Mouse (Mus musculus) heart, postnatal 25 days (tissue): ENCODE measurements around the gene E130218I03Rik. TPM values are rescaled to one million over a fixed set of nuclear protein-coding genes. Genes with fewer than 3 reads are reported as not detected.
"Not testable (repeated sequence)": the region's sequence is repeated elsewhere in the genome, so short reads cannot be mapped to it uniquely, and the experiment has no call there.

Experiments
- DNase-seq: peaks from one replicate; pipeline ENCODE4 v3.0.0; 2022; ENCODE audit warnings: low spot score
- intact Hi-C: fragments of 180-260 bp; cut with DNase I; formaldehyde crosslinking; loops from one replicate; pipeline ENCODE4 v1.15.1; 2025
- total RNA-seq, 2 experiments: library from RNA; stranded (reverse); gene quantifications; 2 replicates each; pipeline ENCODE4 v1.2.3; 2021

The E130218I03Rik gene
- total RNA-seq, 2 experiments from 2014 or later = not detected

DNA sequence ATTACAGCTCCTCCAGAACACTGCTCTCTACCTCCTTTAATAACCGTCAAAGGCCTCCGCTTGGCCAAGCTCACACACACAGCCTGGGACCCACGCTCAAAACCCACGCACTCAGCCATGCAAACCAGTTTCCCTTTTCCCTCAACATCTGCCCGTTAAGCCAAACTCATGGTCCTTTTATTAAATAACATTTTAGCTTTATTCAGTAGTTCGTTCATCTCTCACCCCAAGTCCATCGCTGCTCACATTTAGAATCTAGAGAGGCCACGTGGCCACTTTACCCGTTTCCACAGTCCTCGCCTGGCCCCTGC is 7.4 kb downstream of the E130218I03Rik start:
- DNase-seq = no peak
- intact Hi-C loops = loop anchor here (2.0 kb wide), 1 partner anchor 36 kb away; the partner anchor contains the start of gene Pdik1l

DNA sequence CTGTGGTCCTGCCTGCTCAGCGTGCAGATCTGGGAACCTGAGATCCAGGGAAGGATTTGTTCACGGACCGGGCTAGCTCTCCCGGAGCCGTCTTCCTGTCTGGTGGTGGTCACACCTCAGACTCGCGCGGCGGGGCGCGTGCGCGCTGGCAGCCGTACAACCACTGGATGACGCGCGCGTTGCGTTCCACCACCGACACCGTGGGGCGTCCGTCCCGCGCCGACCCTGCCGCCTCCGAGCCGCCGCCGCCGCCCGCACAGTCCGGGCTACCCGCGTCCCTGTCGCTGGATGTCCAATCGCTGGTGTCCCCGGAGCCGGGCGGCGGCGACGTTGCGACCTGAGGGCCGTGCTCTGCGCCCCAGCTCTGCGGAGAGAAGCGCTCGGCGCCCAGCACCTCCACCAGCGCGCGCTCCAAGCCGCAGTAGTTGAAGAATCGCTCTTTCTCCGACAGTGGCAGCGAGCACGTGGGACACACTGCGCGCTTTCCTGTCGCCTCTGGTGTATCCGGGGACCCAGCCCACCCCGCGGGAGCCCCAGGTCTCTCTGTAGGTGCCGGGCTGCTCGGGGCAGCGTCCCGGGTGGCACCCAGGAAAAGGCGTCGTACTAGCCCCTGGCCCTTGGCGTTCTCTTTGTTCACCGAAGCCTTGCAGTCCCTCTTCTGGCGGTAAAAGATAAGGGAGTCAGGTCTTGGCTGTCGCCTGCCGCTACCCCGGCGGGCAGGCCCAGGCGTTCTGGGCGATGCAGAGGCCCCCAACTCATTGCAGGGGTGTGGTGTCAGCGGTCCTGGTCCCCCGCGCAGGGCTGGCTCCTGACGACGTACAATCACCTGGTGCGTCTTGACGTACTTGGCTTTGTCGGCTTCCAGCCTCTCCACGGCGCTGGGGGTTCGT is 8.0 kb downstream of the E130218I03Rik start:
- intact Hi-C loops = loop anchor here (2.0 kb wide), 1 partner anchor 35 kb away; the partner anchor contains the start of gene Pdik1l
- DNase-seq = no peak

- no peak for DNase-seq
- intact Hi-C loops = no loop called here
These were observed 8.9 kb downstream of the E130218I03Rik start for GRCm38 (mm10) chr4:134252131-134252910.

GRCm38 (mm10) chr4:134252911-134253721 is 9.7 kb downstream of the E130218I03Rik start:
- intact Hi-C loops = no loop called here

GRCm38 (mm10) chr4:134253722-134254324 is 10.4 kb downstream of the E130218I03Rik start, which contains the start of gene Grrp1:
Gene Grrp1 (minus strand): TSS chr4:134254106.
- DNase-seq = no peak
- intact Hi-C loops = no loop called here

More at GRCm38 (mm10) chr4:134252911-134253721, 9.7 kb downstream of the E130218I03Rik start:
- DNase-seq = no peak

- intact Hi-C loops = no loop called here
- no peak for DNase-seq
These were observed 11.4 kb downstream of the E130218I03Rik start for GRCm38 (mm10) chr4:134254835-134255234.

GRCm38 (mm10) chr4:134255854-134256253 is 12.4 kb downstream of the E130218I03Rik start:
- DNase-seq = no peak
- intact Hi-C loops = no loop called here

GRCm38 (mm10) chr4:134256407-134257197 is 13.1 kb downstream of the E130218I03Rik start:
- DNase-seq = no peak

DNA sequence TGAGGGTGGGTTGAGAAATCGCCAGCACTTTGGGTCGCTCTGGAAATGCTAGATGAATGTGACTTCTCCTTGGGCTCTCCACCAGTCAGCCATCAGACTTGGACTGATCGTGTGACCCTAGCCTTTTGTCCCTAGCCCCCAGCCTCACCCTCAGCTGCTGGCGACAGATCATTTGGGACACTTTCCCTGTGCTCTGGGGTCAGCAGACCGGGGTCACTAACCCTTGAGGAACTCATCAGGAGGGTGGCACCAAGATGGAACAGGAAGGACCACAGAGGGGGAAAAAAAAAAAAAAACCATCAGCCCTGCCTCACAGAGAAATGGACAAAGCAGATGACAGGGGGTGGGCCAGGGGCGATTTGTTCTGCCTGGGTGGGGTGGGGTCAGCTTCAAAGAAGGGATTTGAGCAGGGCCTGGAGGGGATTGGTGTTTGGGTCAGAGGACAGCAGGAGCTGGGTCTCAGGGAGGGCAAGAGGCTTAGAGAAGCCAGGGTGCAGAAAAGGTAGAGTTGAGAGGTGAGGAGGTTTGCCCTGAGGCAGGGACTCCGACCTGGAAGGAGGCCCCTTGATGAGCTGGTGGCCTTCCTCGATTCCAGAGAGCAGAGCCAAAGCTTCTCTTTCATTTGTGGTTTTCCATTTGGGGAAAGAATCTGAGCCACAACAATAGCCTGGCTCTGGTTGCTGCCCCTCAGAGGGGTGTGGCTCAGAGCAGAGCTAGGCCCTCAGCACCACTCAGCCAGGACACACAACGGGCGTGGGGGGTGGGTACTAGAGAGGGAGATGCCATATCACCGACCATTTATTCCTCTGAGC is 13.9 kb downstream of the E130218I03Rik start:
- intact Hi-C loops = no loop called here
- DNase-seq = no peak

More at GRCm38 (mm10) chr4:134256407-134257197, 13.1 kb downstream of the E130218I03Rik start:
- intact Hi-C loops = no loop called here

DNA sequence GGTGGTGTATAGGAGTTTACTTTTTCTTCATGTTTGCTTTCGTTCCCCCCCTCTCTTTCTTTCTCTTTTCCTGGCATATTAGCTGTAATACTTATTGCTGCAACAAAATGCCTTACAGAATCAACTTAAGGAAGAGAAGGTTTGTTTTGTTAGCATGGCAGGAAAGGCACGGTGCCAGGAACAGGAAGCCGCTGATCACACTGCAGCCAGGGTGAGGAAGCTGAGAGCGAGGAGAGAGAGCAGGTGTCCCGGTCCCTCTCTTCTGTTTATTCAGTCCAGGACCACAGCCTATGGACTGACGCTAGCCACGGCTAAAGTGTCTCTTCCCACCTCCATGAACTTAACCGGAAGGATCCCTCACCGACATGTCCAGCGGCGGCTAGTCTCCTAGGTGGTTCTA is 14.9 kb downstream of the E130218I03Rik start:
- intact Hi-C loops = no loop called here
- no peak for DNase-seq

DNA sequence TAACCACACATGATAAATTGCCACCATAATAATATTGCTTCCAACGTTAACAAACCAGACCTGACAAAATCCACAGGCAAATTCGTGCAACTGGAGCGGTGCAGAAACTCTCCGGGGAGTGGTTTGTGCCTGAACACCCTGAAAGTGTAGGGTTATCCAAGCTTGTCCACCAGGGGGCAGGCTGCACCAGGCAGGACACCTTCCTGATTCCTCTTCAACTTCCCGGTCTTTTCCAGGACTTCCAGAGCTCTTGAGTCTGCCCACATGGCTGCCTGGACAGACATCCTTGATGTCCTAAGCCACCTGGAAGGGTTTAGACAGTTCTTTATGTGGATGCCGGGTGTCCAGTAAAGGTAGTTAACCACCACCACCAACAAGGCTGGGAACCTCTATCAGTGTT is 19.7 kb downstream of the E130218I03Rik start:
- intact Hi-C loops = loop anchor here (5.0 kb wide), 1 partner anchor 104 kb away; no protein-coding TSS in a partner anchor

GRCm38 (mm10) chr4:134265860-134266585 is 22.6 kb downstream of the E130218I03Rik start:
- intact Hi-C loops = loop anchor here (5.0 kb wide), 1 partner anchor 79 kb away; the partner anchor contains the start of gene Cep85
- no peak for DNase-seq

More for the DNA sequence above, 19.7 kb downstream of the E130218I03Rik start:
- DNase-seq = no peak

DNA sequence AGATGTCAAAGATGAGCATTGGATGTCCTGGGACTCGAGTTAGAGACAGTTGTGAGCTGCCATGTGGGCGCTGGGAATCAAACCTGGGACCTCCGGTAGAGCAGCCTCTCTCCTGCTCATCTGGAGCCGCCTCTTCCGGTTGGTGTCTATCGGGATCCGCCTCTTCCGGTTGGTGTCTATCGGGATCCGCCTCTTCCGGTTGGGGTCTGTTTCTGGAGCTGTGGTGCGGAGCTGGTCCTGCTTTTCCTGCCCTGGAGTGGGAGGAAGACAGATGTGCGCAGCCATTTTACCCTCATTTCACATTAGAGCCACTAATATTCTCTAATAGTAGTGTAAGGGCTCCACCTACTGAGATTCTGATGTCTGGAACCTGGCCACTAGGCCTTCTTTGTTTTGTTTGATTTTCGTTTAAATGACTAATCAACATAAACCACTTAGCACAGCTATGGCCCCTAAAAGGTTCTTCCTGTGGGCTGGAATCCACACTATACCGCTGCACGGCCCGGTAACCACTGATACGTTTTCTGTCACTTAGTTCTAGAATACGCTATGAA is 24.7 kb downstream of the E130218I03Rik start:
- intact Hi-C loops = loop anchor here (2.0 to 5.0 kb wide), 2 partner anchors 19 to 81 kb away; partner anchors contain the start of gene Cep85

DNA sequence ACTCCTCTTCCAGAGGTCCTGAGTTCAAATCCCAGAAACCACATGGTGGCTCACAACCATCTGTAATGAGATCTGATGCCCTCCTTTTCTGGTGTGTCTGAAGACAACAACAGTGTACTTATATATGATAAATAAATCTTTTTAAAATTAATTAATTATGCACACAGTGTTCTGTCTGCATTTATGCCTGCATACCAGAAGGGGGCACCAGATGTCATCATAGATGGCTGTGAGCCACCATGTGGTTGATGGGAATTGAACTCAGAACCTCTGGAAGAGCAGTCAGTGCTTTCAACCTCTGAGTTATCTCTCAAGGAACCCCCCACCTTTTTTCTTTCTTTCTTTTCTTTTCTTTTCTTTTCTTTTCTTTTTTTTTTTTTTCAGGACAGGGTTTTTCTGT is 26.2 kb downstream of the E130218I03Rik start:
- not testable (repeated sequence) for DNase-seq
- intact Hi-C loops = loop anchor here (2.0 to 5.0 kb wide), 2 partner anchors 21 to 82 kb away; partner anchors contain the start of gene Cep85

More for the DNA sequence above, 24.7 kb downstream of the E130218I03Rik start:
- no peak for DNase-seq

- DNase-seq = no peak
- intact Hi-C loops = no loop called here
These were observed 28.5 kb downstream of the E130218I03Rik start for GRCm38 (mm10) chr4:134271979-134272378.

DNA sequence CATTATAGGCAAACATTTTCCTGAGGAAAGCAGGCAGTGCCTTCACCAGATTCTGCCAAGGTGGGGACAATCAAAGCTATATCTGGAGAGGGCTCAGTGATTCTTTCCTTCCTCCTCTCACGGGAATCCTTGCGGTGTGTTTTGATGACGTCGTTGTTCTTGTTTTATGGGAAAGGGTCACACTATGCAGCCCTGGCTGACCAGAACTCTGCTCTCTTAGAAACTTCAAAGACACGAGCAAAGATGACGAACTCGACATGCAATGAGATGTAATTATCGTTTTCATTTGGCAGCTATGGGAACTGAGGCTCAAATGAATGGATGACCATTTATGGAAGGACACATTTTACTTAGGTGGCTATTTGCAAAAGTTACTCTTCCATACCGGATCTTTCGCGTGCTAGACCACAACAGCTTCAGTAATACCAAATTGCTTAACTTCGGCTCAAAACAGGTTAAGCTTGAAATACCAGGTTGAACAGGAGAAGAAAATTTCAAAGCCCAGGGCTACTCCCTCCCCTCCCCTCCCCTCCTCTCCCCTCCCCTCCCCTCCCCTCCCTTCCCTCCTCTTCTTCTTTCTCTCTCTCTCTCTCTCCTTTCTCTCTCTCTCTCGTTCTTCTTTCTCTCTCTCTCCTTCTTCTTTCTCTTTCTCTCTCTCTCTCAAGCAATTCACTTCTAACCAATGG is 29.4 kb downstream of the E130218I03Rik start:
- intact Hi-C loops = no loop called here

More for the DNA sequence above, 29.4 kb downstream of the E130218I03Rik start:
- no peak for DNase-seq
